Mouse (Mus musculus): ENCODE data around the gene Scoc.

- TF ChIP-seq CTCF (IDR thresholded peaks at IDR 0.05; ENCODE audit: low read depth, low read length) (no peak), POLR2AphosphoS5 (IDR thresholded peaks at IDR 0.05; ENCODE audit: insufficient replicate concordance, low read depth, low read length) (no peak)
Observed at GRCm38 (mm10) chr8:83425202-83425601, 33.0 kb downstream of the Scoc start.

All from G1E (cell line).